Mouse (Mus musculus): Measurements from ENCODE around the gene Cdhr4. TPM values are rescaled to one million over a fixed set of nuclear protein-coding genes. Genes with fewer than 3 reads are reported as not detected.
A peak's percentile ranks its signal among the peaks of the same experiment; 100 is the strongest.

Cdhr4 gene
- 1 to 10 TPM in 1 of 2 experiments, not detected in 1; 2.7 TPM for total RNA-seq (2021)
- long read RNA-seq, experiment 1: 0 reads
- long read RNA-seq, experiment 2: 0 reads

DNA sequence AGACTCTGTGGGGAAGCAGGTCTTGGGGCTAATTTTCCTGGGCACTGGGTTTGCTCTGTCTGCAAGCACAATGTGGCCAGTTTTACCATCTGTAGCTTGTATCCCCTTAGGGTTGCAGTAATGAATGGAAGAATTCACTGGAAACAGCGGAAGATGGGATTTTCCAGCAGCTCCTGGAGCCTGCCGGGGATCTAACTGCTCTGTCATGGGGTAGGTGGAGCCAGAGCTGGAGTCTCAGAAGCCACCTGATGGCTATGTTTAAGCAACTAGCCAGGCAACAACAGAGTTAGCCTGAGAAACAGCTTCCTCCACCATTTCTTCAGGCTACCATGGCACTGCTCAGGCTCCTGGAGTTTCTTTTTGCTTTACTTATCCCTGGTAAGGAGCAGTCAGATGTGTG, at the start of gene Cdhr4:
Gene Cdhr4 (plus strand): TSS at position 301 of the 400 bp plus-strand sequence.
- no peak for DNase-seq

DNA sequence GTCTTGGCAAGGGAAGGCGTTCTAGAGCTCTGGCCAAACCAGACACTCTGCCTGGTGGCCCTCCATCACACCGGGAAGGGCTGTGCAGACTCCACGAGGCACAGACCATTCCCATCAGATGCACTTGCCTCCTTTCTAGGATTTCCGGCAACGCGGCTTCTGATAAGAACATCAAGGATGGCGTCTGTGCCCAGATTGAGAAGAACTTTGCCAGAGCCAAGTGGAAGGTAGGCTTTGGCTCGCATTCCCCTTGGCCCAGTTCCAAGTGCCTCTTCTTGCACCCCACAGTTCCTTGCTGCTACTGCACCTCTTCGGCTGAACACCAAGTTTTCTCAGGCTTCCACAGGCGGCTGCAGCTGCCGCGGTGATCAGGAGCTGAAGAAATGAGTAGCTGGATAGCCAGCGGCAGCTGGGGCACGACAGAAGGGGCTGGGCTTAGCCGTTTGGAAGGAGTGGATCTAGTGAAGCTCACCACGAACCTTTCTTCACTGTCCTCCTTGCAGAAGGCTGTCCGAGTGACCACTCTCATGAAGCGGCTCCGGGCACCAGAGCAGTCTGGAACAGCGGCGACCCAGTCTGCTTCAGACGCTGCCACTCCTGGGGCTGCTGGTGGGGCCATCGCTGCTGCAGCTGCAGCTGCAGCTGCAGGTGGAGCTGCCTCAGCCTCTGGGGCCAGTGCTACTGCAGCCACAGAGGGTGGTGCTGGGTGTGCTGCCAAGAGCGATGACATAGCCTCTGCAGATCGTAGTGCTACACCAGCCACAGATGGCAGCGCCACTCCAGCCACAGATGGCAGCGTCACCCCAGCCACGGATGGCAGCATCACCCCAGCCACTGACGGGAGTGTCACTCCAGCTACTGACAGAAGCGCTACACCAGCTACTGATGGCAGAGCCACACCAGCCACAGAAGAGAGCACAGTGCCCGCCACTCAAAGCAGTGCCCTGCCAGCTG, 44.8 kb upstream of the Cdhr4 start:
- no peak for DNase-seq

DNA sequence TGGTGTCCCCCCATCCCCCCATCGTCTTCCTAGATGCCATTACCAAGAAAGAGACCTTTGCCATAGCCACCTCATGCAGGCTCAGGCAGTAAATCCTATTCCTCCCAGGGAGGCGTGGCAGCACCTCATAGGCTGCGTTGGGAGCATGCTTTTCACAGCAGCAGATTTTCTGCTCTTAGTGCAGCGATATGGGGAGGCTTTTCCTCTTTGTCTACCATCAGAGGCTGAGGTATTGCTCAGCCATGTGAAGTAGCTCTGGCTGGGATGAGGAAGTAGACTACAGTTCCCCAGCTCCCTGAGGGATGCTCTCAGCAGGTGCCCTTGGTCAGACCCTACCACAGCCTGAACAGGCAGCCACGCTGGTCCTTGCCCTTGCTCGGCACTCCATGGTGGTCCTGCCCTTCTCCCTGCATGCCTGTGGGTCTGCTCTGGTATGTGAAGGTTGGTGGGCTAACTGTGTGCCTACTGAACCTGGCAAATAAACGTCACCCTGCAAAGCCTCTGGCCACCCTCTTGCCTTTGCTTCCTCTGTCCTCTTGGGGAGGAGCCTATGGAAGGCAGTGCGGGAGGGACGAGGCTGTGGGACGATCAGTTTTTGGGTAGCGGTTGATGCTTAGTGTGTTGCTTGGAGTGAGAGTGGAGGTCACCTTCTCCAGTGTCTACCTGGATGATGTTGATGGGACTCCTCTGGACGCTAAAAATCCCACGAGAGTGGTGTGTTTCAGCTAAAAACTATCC, 42.9 kb upstream of the Cdhr4 start:
- DNase-seq: no peak

DNA sequence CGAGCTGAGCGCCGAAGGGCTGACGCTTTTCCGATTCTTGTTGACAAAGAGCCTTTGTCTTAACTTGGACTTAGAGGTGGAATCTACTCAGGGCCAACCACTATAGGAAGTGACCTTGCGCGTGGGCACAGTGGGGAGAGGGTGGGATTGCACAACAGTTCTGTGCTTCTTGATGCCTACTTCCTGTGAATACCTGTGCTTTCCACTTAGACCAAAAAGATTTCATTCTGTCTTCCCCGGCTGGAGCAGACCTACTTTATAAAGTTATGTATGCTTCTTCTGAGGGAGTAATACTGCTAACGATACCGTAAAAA, 42.4 kb upstream of the Cdhr4 start, which contains the start of gene Traip:
Gene Traip (plus strand): TSS at position 215 of the 314 bp plus-strand sequence.
- DNase-seq: no peak

DNA sequence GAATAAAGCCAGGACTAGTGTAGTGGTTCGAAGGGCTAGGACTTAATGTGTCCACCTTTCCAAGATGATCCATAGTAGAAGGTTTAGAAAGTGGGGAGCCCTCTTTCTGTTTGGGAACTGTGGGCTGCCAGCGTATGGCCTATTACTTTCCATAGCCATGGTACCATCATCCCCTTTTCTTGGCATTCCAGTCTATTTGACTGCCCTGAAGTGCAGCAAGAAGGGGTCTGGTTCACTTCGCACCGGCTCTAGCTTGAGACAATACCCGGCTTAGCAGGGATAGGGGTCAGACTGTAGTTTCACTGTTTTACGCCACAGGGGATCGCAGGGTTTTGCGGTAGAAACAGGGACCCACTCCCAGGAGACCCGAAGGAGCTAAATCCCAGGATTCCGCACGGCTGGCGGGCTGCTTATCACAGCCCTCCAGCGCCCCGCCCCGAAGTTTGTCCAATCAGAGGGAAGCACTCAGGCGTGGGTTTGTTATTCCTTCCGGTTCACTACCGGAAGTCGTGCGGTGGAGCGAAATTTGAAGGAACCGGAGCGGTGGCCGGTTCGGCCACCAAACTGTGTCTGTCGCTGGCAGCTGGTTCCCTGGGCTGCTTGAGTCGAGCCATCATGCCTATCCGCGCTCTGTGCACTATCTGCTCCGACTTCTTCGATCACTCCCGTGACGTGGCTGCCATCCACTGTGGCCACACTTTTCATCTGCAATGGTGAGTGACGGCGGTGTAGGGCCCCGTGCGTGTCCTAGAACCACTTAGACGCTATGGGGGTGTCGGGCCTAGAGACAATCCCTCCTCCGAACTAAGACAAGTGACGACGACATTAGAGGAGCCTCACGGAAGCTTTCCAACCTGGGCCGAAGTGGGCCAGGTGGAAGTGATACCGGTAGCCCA, 41.6 kb upstream of the Cdhr4 start:
- peak; percentile 95 to 97 for DNase-seq

DNA sequence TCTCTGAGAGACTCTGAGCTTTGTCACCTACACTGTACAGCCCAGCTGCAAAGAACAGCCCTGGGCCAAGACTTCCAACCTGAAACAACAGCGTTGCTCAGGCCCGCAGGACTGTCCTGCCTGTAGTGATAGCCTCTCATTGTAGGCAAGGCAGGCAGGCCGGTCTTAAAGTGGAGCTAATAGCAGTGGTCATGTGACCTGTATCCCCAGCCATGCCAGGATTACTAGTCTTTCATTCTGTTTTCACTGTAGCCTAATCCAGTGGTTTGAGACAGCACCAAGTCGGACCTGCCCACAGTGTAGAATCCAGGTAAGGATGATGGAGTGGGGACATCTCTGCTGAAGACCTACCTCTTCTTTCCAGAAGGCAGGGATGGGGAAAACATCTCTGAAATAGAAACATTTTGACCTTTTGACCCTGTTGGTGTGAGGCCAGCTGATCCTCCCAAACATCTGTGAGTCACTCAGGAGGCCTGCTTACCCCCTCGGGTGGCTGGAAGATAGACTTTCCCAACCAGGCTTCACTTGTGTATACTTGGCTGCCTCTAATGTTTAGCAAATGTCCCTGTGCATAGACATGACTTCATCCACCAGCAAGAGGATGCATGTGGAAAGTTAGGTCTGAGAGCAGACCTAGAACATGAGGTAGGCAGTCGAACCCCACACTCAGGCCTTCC, 36.5 kb upstream of the Cdhr4 start:
- DNase-seq: no peak

DNA sequence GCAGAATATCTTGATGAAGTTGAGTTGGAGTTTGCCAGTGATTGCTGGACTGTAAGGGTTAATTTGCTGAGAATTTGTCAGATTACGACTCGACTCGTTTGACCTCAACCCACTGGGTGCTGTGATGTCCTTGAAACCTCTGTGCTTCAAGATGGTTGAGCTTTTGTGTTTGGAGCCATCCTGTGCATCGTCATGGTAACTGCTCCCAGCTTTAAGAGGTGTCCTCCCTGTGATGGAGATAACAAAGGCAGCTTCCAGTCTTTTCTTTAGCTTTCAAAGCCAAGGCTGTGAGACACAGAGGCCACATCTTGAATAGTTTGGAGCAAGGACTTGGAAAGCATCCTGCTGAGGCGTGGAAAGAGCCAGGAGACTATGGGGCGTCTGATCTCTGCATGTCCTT, 35.2 kb upstream of the Cdhr4 start:
- no peak for DNase-seq

DNA sequence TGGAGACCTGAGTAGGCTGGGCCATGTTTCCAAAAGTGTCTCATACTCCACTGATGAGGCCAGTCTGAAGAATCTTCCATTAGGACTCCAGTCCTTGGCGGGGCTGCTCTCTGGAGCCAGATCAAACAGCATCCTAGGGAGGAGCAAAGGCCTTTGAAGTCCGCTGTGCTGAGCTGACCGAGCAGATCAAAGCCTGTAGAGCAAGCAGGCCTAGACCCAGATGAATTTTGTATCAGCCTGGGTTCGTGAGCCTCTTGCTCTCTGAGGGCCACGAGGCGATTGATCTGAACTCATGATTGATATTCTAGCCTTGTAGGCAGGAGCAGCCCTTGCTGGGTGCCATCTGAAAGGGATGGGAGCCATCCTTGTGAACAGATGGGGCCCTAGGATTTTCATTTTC, 32.4 kb upstream of the Cdhr4 start:
- DNase-seq: no peak

DNA sequence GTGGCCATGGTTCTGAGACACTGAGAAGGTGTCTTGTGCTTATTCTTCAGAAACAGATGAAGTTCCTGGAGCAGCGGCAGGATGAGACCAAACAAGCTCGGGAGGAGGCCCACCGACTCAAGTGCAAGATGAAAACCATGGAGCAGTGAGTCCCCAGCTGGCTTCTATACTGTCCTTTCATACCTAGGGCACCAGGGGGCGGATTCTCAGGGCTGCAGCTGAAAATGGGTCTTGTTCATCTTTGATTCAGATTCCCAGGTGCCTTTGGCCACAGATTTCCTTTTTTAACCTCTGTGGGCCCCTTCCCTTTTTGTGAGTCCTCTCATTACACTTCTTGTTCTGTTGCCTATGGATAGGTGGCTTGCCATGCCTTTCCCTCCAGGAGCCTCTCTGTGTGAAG, 31.4 kb upstream of the Cdhr4 start:
- DNase-seq: no peak

DNA sequence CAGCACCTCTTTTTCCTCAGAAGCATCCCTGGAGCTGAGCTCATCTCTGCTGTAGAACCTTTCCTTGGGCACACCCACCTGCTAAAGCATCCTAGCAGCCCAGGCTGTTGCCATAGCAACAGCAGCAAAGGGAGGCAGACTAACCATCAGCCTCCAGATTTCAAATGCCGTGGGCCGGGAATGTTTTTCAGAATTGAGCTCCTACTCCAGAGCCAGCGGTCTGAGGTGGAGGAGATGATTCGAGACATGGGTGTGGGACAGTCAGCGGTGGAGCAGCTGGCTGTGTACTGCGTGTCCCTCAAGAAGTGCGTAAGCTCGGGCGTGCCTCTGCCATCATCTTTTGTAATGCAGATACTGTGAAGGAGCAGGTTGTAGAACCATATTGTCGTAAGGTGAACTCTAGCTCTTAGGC, 30.9 kb upstream of the Cdhr4 start:
- DNase-seq: no peak

DNA sequence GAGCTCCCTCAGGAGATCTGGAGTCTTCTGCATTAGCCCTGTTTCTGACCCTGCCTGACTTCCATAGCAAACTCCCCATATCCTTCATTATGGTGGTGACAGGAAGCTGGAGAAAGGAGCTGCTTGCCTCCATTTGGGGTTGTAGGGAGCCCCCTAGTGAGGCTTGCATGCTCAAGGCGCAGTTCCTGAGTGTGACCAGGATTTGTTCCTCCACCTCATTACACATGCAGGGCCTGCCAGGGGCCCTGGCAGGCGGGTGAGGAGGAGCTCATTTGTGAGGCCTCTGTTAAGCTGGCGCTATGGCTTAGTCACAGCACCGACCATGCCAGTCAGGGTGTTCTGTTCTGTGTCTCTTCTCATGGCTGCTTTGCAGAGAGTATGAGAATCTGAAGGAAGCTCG, 30.4 kb upstream of the Cdhr4 start:
- peak in 1 of 2 experiments; percentile 44 for DNase-seq

DNA sequence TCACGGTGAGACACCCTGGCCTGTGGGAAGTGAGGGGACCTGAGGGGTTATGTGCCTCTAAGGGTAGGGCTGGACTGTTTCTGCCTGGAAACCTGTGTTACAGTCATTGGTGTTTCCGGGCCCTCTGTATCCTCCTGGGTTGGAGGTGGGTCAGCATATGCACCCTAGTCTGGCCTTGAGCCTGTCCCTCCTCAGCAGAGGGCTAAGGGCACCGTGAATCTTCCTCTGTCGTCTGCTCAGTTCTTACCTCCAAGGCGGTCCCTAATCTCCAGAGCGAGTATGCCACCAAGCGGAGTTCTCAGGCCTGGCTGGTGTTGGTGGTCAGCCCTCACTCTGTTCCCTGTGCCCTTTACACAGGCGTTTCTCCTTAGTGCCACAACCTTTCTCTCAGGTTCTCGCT, 29.4 kb upstream of the Cdhr4 start:
- no peak for DNase-seq

DNA sequence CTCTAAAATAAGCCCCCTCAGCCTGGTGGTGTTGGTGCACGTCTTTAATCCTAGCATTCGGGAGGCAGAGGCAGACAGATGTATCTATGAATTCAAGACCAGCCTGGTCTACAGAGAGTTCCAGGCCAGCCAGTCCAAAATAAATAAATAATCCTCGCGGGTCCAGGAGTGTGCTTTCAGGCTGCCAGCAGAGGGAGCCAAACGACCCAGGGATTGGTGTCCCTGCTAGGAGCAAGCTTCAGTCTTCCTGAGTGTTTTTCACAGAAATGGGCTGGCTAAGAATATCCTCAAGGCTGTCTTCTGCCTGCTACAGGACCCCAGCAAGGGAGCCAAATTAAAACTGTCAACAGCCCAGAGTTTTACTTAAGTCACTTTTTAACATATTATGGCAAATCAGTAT, 28.6 kb upstream of the Cdhr4 start:
- peak; percentile 83 to 89 for DNase-seq

DNA sequence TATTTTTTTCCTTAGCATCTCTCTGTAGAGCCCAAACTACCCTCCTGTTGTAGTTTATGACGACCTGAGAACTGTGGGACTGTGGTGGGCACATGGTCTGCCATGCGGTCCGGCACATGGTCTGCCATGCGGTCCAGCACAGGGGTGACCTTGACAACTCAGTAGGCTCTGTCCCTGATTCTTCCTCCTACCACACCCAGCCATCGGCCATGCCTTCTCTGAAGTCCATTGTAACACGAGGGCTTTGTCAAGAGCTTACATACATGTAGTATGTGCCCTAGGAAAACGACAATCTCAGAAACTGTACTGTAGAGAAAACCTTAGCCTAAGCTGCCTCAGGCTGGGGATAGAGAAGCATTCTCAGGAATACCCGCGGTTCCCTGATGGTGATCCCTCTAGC, 27.6 kb upstream of the Cdhr4 start:
- no peak for DNase-seq

DNA sequence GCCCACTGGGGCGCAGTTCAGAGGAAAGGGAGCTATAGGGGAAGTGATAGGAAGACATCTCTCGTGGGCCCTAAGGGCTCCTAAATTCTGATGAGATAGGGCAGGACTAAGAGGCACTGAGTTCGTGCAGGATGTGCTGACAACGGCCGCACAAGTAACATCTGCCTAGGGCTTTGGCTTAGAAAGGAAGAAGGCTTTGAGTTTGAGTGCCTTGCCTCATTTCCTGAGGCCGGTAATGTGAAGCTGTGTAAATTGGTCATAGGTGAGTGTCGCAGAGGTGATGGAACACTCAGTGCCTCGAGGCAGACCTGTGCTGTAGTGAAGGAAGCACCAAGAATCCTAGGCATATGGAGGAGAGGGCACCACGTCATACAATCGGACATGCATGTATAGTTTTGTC, 25.6 kb upstream of the Cdhr4 start:
- peak in 1 of 2 experiments; percentile 50 for DNase-seq

DNA sequence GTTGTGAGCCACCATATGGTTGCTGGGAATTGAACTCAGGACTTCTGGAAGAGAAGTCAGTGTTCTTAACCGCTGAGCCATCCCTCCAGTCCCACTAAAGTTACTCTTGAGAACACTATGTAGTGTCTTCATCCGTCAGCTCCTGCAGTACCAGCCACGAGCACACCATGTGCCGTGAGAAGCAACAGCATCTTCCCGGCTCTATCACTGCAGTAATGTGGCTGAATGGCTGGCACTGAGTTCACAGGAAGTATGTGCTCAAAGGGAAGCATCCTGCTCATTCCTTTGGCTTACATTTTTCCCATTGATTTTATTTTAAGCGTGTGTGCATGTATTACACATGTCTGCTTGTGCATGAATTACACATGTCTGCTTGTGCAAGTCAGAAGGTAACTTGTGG, 24.9 kb upstream of the Cdhr4 start:
- DNase-seq: no peak

DNA sequence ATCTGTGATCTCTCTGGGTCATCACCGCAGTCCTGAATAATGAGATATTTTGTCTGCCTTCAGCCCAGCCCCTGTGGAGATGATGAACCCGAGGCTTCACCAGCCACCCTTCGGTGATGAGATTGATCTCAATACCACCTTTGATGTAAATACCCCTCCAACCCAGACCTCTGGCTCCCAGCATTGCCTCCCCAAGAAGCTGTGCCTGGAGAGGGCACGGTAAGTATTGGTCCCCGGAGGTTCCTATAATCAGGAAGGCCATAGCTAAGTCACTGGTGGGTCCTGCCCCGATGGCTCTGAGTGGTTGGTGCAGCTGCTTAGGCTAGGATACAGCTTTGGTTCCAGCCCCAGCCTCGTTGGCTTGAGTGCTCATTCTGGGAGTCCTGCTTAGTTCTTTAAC, 23.8 kb upstream of the Cdhr4 start:
- DNase-seq: no peak

DNA sequence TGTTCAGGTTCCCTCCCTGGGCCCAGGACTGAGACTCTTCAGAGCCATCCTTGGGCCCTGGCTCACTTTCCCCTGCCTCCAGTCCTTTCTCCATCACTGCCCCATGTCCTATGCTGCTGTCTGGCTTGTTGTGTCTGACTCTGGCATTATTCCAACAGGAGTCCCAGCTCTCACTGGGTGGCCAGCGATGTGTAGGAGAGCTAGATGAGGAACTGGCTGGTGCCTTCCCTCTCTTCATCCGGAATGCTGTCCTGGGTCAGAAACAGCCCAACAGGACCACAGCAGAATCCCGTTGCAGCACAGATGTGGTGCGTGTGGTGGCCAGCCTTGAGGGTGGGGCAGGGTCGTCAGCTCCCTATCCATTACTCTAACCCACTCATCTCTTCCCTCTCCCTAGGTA, 22.0 kb upstream of the Cdhr4 start:
- no peak for DNase-seq

DNA sequence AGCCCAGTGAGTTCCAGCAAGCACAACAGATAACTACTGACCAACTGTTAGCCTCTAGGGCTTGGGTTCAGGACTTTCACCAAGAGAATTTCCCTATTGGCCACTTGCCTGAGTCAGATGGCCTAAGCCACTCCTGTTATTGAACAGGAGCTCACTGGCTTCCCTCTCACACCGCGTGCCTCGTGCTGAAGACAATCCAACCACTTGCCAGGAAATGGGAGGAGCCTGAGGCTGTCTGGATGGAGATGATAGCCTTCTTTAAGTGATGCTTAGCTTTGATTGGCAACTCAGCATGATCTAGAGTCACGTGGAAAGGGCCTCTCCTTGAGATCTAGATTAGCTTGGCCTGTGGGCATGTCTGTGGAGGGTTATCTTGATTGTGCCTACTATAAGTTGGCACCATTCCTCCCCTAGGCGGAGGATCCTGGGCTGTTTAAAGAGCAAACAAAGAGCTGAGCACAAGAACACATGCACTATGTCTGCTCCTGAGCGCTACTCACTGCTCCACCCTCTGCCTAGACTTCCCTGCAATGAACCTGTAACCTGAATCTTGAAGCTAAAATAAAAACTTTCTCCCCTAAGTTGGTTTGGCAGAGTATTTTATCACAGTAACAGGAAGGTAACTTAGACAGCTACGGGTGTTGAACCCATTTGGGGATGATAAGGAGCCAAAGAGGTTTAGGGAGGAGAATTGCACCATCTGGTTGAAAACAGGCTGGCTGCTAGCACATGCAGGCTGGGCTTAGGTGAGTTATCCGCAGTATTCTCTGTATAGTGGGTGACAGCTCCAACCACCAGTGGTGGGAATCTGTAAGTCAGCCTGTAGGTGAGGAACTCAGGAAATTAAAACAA, 20.4 kb upstream of the Cdhr4 start:
- DNase-seq: peak in 1 of 2 experiments; percentile 80

DNA sequence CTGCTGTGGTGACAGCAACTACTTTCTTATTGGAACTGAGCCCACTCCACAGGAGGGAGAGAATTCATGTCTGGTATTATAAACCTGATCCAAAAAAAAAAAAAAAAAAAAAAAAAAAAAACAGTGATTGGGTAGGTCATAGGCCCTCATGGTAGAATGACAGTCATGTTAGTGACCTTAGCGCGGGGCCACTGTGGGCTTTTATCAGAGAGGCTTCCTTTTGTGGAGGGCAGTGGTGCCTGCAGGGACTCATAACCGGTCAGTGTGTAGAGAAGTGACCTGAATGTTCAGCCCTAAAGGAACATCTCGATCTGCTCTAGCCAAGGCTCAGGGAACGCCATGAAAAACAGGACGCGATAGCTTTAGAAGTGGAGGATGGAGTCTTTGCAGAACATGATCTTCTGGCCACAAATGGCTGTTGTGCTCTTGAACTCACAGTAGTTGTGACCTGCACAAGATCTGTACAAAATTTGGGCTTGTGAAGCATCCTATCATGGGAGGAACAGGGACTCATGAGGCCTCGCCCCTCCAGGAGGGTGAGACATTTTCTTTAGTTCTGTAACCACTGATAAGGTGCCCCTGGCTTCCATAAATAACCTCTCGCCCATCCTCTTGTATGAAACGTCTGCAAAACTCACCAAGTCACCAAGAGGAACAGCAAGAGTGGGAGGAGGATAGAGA, 17.7 kb upstream of the Cdhr4 start:
- DNase-seq: no peak

All from heart, adult 18-20 months (tissue).